Mouse (Mus musculus) lung, embryonic 16.5 days (tissue): ENCODE measurements at regions not wholly inside any gene's neighbourhood (a gene's known extent, or its start where the extent isn't known, plus 50 kb on each side); places are given as distances from the start of the nearest gene placed in this dataset.

Source experiments
- ATAC-seq: fragments of 200-750 bp; cut with Nextera tagmentation; 2 replicates; pipeline ENCODE4 v1.8.0; 2017; ENCODE audit warnings: low read depth, mild to moderate bottlenecking, moderate library complexity
- H3K27ac ChIP-seq: fragments of 300-500 bp; sonication (generic); 2 replicates; pipeline ENCODE4 v1.5.1; 2014; ENCODE audit warnings: mild to moderate bottlenecking, control low read depth, low read length
- H3K27me3 ChIP-seq: fragments of 300-500 bp; sonication (generic); 2 replicates; pipeline ENCODE4 v1.6.1; 2014; ENCODE audit warnings: low read depth, low read length, mixed read lengths; ENCODE audit not compliant: control insufficient read depth, insufficient read depth
- H3K36me3 ChIP-seq: fragments of 300-500 bp; sonication (generic); 2 replicates; pipeline ENCODE4 v1.6.1; 2014; ENCODE audit warnings: low read length; ENCODE audit not compliant: control insufficient read depth, insufficient read depth
- H3K4me1 ChIP-seq: fragments of 300-500 bp; sonication (generic); replicated peaks from 2 replicates; pipeline ENCODE4 v1.6.1; 2014; ENCODE audit warnings: low read length, mixed read lengths; ENCODE audit not compliant: control insufficient read depth, insufficient read depth
- H3K4me2 ChIP-seq: fragments of 300-500 bp; sonication (generic); 2 replicates; pipeline ENCODE4 v1.6.1; 2014; ENCODE audit warnings: low read depth, low read length, control low read depth
- H3K4me3 ChIP-seq: fragments of 300-500 bp; sonication (generic); 2 replicates; pipeline ENCODE4 v1.5.1; 2014; ENCODE audit warnings: mild to moderate bottlenecking, low read length, control low read depth
- H3K9ac ChIP-seq: fragments of 300-500 bp; sonication (generic); 2 replicates; pipeline ENCODE4 v1.6.1; 2014; ENCODE audit warnings: low read length, control low read depth
- H3K9me3 ChIP-seq: fragments of 300-500 bp; sonication (generic); 2 replicates; pipeline ENCODE4 v1.6.1; 2016; ENCODE audit warnings: low read length; ENCODE audit not compliant: control insufficient read depth
- WGBS: fragments of 180-500 bp; shearing (Covaris S2); extraction: QIAGEN DNeasy Blood & Tissue Kit; methylation state at CpG from one replicate; pipeline ENCODE4 v1.1.7; 2014; 5-methylcytosine and 5-hydroxymethylcytosine counted together

GRCm38 (mm10) chr14:76657784-76658610 lies 101.3 kb upstream of the Serp2 start:
- Histone ChIP-seq H3K4me3 (no peak overlapping the region), H3K36me3 (no peaks in the 10 kb centered on the region), H3K9ac (peak overlapping the region; percentile 17; the same call in 1 of the 2 replicates), H3K27ac (peak overlapping the region; percentile 56), H3K4me2 (no peak overlapping the region), H3K27me3 (no peaks in the 10 kb centered on the region), H3K4me1 (peaks cover 30% of the 10 kb centered on the region), H3K9me3 (no peaks in the 10 kb centered on the region)
- WGBS, result 28% methylated on average over 9 of the region's 9 CpGs
- ATAC-seq, result peak; percentile 82

- ATAC-seq, result peak; percentile 51
- H3K27me3 ChIP-seq, result no peaks in the 10 kb centered on the region
- no peaks in the 10 kb centered on the region for H3K9me3 ChIP-seq
- no peaks in the 10 kb centered on the region for H3K36me3 ChIP-seq
- no peak overlapping the region for H3K9ac ChIP-seq
- H3K4me1 ChIP-seq, result peaks cover 26% of the 10 kb centered on the region
- WGBS, result 43% methylated on average over 7 of the region's 7 CpGs
- H3K27ac ChIP-seq, result peak overlapping the region; percentile 2; the same call in 1 of the 2 replicates
- H3K4me3 ChIP-seq, result no peak overlapping the region
- no peak overlapping the region for H3K4me2 ChIP-seq
These were observed 100.7 kb upstream of the Serp2 start for GRCm38 (mm10) chr14:76657375-76657774.

- peak; percentile 52; the same call in 1 of the 2 replicates for ATAC-seq
- H3K4me1 ChIP-seq, result peaks cover 6% of the 10 kb centered on the region
- no peaks in the 10 kb centered on the region for H3K27me3 ChIP-seq
- no peak overlapping the region for H3K27ac ChIP-seq
- H3K4me2 ChIP-seq, result no peak overlapping the region
- no peaks in the 10 kb centered on the region for H3K9me3 ChIP-seq
- no peak overlapping the region for H3K9ac ChIP-seq
- H3K4me3 ChIP-seq, result no peak overlapping the region
- H3K36me3 ChIP-seq, result no peaks in the 10 kb centered on the region
- WGBS, result 44% methylated on average over 9 of the region's 9 CpGs
These were observed 95.9 kb upstream of the Serp2 start for GRCm38 (mm10) chr14:76652356-76653126.

- no peaks in the 10 kb centered on the region for H3K9me3 ChIP-seq
- H3K36me3 ChIP-seq, result no peaks in the 10 kb centered on the region
- no peak overlapping the region for H3K9ac ChIP-seq
- H3K4me3 ChIP-seq, result no peak overlapping the region
- H3K27ac ChIP-seq, result no peak overlapping the region
- no peaks in the 10 kb centered on the region for H3K27me3 ChIP-seq
- 90% methylated on average over 8 of the region's 8 CpGs for WGBS
- H3K4me2 ChIP-seq, result no peak overlapping the region
- ATAC-seq, result no peak
- peaks cover 4% of the 10 kb centered on the region for H3K4me1 ChIP-seq
These were observed 94.4 kb upstream of the Serp2 start for GRCm38 (mm10) chr14:76651096-76651495.

- Histone ChIP-seq H3K4me1 (peaks cover 4% of the 10 kb centered on the region), H3K9me3 (no peaks in the 10 kb centered on the region), H3K36me3 (no peaks in the 10 kb centered on the region), H3K27ac (no peak overlapping the region), H3K27me3 (no peaks in the 10 kb centered on the region), H3K4me2 (no peak overlapping the region), H3K9ac (no peak overlapping the region), H3K4me3 (no peak overlapping the region)
- 80% methylated on average over 3 of the region's 3 CpGs for WGBS
- no peak for ATAC-seq
These were observed 93.2 kb upstream of the Serp2 start for GRCm38 (mm10) chr14:76649927-76650326.

- H3K4me2 ChIP-seq, result no peak overlapping the region
- ATAC-seq, result no peak
- H3K36me3 ChIP-seq, result no peaks in the 10 kb centered on the region
- H3K27ac ChIP-seq, result no peak overlapping the region
- H3K27me3 ChIP-seq, result no peaks in the 10 kb centered on the region
- no peak overlapping the region for H3K9ac ChIP-seq
- peaks cover 4% of the 10 kb centered on the region for H3K4me1 ChIP-seq
- H3K9me3 ChIP-seq, result no peaks in the 10 kb centered on the region
- 75% methylated on average over 3 of the region's 3 CpGs for WGBS
- no peak overlapping the region for H3K4me3 ChIP-seq
These were observed 88.0 kb upstream of the Serp2 start for GRCm38 (mm10) chr14:76644716-76645115.

GRCm38 (mm10) chr14:76641752-76642529 lies 85.3 kb upstream of the Serp2 start:
- Histone ChIP-seq H3K9ac (no peak overlapping the region), H3K4me2 (no peak overlapping the region)
- no peak for ATAC-seq

GRCm38 (mm10) chr14:76633170-76633569 lies 76.5 kb upstream of the Serp2 start:
- no peak overlapping the region for H3K4me2 ChIP-seq
- 49% methylated on average over 6 of the region's 6 CpGs for WGBS
- no peak overlapping the region for H3K27ac ChIP-seq
- H3K4me1 ChIP-seq, result peaks cover 6% of the 10 kb centered on the region
- H3K4me3 ChIP-seq, result no peak overlapping the region
- no peak for ATAC-seq
- H3K27me3 ChIP-seq, result no peaks in the 10 kb centered on the region
- H3K36me3 ChIP-seq, result no peaks in the 10 kb centered on the region
- H3K9me3 ChIP-seq, result no peaks in the 10 kb centered on the region
- no peak overlapping the region for H3K9ac ChIP-seq

More at GRCm38 (mm10) chr14:76641752-76642529, 85.3 kb upstream of the Serp2 start:
- Histone ChIP-seq H3K4me1 (no peaks in the 10 kb centered on the region), H3K9me3 (no peaks in the 10 kb centered on the region), H3K27ac (no peak overlapping the region), H3K27me3 (no peaks in the 10 kb centered on the region), H3K36me3 (no peaks in the 10 kb centered on the region), H3K4me3 (no peak overlapping the region)
- 89% methylated on average over 4 of the region's 4 CpGs for WGBS

- H3K27me3 ChIP-seq, result no peaks in the 10 kb centered on the region
- H3K9ac ChIP-seq, result no peak overlapping the region
- H3K9me3 ChIP-seq, result no peaks in the 10 kb centered on the region
- H3K27ac ChIP-seq, result no peak overlapping the region
- no peak overlapping the region for H3K4me3 ChIP-seq
- H3K36me3 ChIP-seq, result no peaks in the 10 kb centered on the region
- peaks cover 6% of the 10 kb centered on the region for H3K4me1 ChIP-seq
- no peak overlapping the region for H3K4me2 ChIP-seq
- ATAC-seq, result no peak
- 74% methylated on average over 6 of the region's 6 CpGs for WGBS
These were observed 76.1 kb upstream of the Serp2 start for GRCm38 (mm10) chr14:76632763-76633162.
